11 mouse cellular contexts compared by ENCODE assay signal in genomic region chr5:29817400-29817799, GRCm38 (mm10).
DNase-seq lines count a peak whose midpoint lies in the region.
"Had no signal": no experiment of that assay in that cellular context is flagged by ENCODE, and none has a peak within 500 bp of the region (broad histone marks: within the 10 kb centered on the region; RNA-seq: fewer than 3 reads in every experiment).

No protein-coding gene starts in this region.

- intact Hi-C loops in heart, postnatal 10 days (cut with DNase I), result no loop called here

- peak; percentile 3 to 5 for DNase-seq in cerebellum, postnatal 36 days
- DNase-seq in cerebellum, adult 9-10 months, result no peak
- DNase-seq in layer of hippocampus, postnatal 14 days (ENCODE audit: low spot score in 2 of 2), result peak; percentile 45 to 77
- no peak for DNase-seq in layer of hippocampus, postnatal 25 days (ENCODE audit: extremely low spot score in 1 of 2, low spot score in 1 of 2)
- peak; percentile 25 for DNase-seq in Muller cell, postnatal 12 days (ENCODE audit: inconsistent ontology term)
- peak; percentile 77 to 85 for DNase-seq in heart, postnatal 10 days
- DNase-seq in testis, postnatal 14 days (ENCODE audit: low spot score), result no peak
- no peak for DNase-seq in adrenal gland, postnatal 36 days
- DNase-seq: liver, embryonic 13.5 days; retina, postnatal 1 day; thymus, postnatal 36 days had no signal

Comparison
In these comparisons a context has a peak if more than half of its experiments do, and no peak if none do; other contexts are left out.
1. DNase-seq: peak in cerebellum, postnatal 36 days (2 of 2), layer of hippocampus, postnatal 14 days (2 of 2), Muller cell, postnatal 12 days (single experiment) and heart, postnatal 10 days (2 of 2); none in cerebellum, adult 9-10 months (single experiment), layer of hippocampus, postnatal 25 days (0 of 2), testis, postnatal 14 days (single experiment) and adrenal gland, postnatal 36 days (0 of 2).